Mouse (Mus musculus) heart, postnatal 0 days (tissue): Measurements from ENCODE around the gene Fbxo21.

Experiments used
- CTCF ChIP-seq: IDR thresholded peaks from 2 replicates; pipeline ENCODE4 v1.5.1; 2016; ENCODE audit warnings: antibody characterized with exemption, control low read depth, low read depth
- EP300 ChIP-seq: IDR thresholded peaks from 2 replicates; pipeline ENCODE4 v1.6.1; 2016; ENCODE audit warnings: antibody characterized with exemption, low read depth

GRCm38 (mm10) chr5:117979082-117979481 is 2.6 kb downstream of the Fbxo21 start:
- TF ChIP-seq CTCF (no peak), EP300 (no peak)
